Mouse (Mus musculus) cerebellum, adult 2 months (tissue): ENCODE data around the gene Rnaset2b. TPM values are rescaled to one million over a fixed set of nuclear protein-coding genes. Genes with fewer than 3 reads are reported as not detected.
"Not testable (repeated sequence)": the region's sequence is repeated elsewhere in the genome, so short reads cannot be mapped to it uniquely, and the experiment has no call there.

Experiments
- DNase-seq, 2 experiments: peaks; one replicate each; pipeline ENCODE4 v3.0.0; 2021
- H3K27ac ChIP-seq: fragments of 200-500 bp; 2 replicates; pipeline ENCODE4 v1.5.1; 2012; ENCODE audit warnings: low read length, control low read depth, inconsistent platforms; ENCODE audit not compliant: insufficient read depth
- H3K27me3 ChIP-seq: fragments of 200-500 bp; 2 replicates; pipeline ENCODE4 v1.6.1; 2012; ENCODE audit warnings: inconsistent platforms, mild to moderate bottlenecking, low read length, moderate library complexity; ENCODE audit not compliant: control insufficient read depth, insufficient read depth
- H3K4me1 ChIP-seq: fragments of 200-500 bp; 2 replicates; pipeline ENCODE4 v1.6.1; 2011; ENCODE audit warnings: low read length; ENCODE audit not compliant: control insufficient read depth, insufficient read depth
- H3K4me3 ChIP-seq: fragments of 200-500 bp; replicated peaks from 2 replicates; pipeline ENCODE3; 2011; ENCODE audit warnings: mild to moderate bottlenecking, low read depth, low read length, control low read depth; ENCODE audit not compliant: insufficient read depth
- WGBS: fragments of 180-500 bp; shearing (Covaris S2); methylation state at CpG from one replicate; pipeline ENCODE4 v1.1.7; 2018; 5-methylcytosine and 5-hydroxymethylcytosine counted together
- polyA plus RNA-seq: library from polyadenylated mRNA; depleted of rRNA; stranded (reverse); fragments of >200 nt; gene quantifications from 2 replicates; pipeline ENCODE4 v1.2.3, GENCODE M21; 2012; rRNA removed

Gene Rnaset2b
- 77.2 and 83.7 TPM in 2 replicates for polyA plus RNA-seq

GRCm38 (mm10) chr17:6970334-6970733, at the start of gene Rnaset2b:
Gene Rnaset2b, plus strand, starts transcription at chr17:6970634.
- not testable (repeated sequence) for H3K4me3 ChIP-seq, DNase-seq, H3K4me1 ChIP-seq, H3K27ac ChIP-seq, H3K27me3 ChIP-seq
- 100% methylated on average over 1 of the region's 8 CpGs for WGBS

GRCm38 (mm10) chr17:6931625-6932024, 38.8 kb upstream of the Rnaset2b start:
- not testable (repeated sequence) for H3K4me1 ChIP-seq, H3K27ac ChIP-seq, H3K4me3 ChIP-seq, DNase-seq, H3K27me3 ChIP-seq
- 98% methylated on average over 7 of the region's 7 CpGs for WGBS

- H3K27me3 ChIP-seq, H3K27ac ChIP-seq, H3K4me1 ChIP-seq, DNase-seq, H3K4me3 ChIP-seq: not testable (repeated sequence)
- no CpG with 5 or more reads among the region's 4 CpGs for WGBS
Observed at GRCm38 (mm10) chr17:6942560-6942959, 27.9 kb upstream of the Rnaset2b start.

- not testable (repeated sequence) for H3K27me3 ChIP-seq, H3K4me1 ChIP-seq, H3K27ac ChIP-seq, DNase-seq, H3K4me3 ChIP-seq
- no CpG with 5 or more reads among the region's 8 CpGs for WGBS
Observed at GRCm38 (mm10) chr17:6947637-6947983, 22.8 kb upstream of the Rnaset2b start.

- WGBS, result under 1% methylated on average over 71 of the region's 73 CpGs
- not testable (repeated sequence) for H3K4me1 ChIP-seq, H3K27me3 ChIP-seq, H3K27ac ChIP-seq
- peak; percentile 70 to 74 for DNase-seq
- H3K4me3 ChIP-seq, result peak within 1 kb of the TSS; percentile 67
Observed at GRCm38 (mm10) chr17:6947984-6948768, 22.3 kb upstream of the Rnaset2b start, which contains the start of gene Rsph3b. Gene Rsph3b, minus strand, starts transcription at chr17:6948682.

GRCm38 (mm10) chr17:6948769-6949228, 21.6 kb upstream of the Rnaset2b start:
- H3K27ac ChIP-seq, H3K4me1 ChIP-seq, H3K27me3 ChIP-seq, DNase-seq, H3K4me3 ChIP-seq: not testable (repeated sequence)
- WGBS, result 18% methylated on average over 9 of the region's 9 CpGs

- H3K27ac ChIP-seq, H3K4me3 ChIP-seq, H3K27me3 ChIP-seq, H3K4me1 ChIP-seq: not testable (repeated sequence)
- DNase-seq, result peak in 1 of 2 experiments; percentile 30
- 26% methylated on average over 7 of the region's 8 CpGs for WGBS
Observed at GRCm38 (mm10) chr17:6958881-6959280, 11.6 kb upstream of the Rnaset2b start.

- not testable (repeated sequence) for H3K4me1 ChIP-seq, H3K27ac ChIP-seq, H3K4me3 ChIP-seq, DNase-seq, H3K27me3 ChIP-seq
- WGBS, result 41% methylated on average over 5 of the region's 6 CpGs
Observed at GRCm38 (mm10) chr17:6959543-6960259, 10.7 kb upstream of the Rnaset2b start.

GRCm38 (mm10) chr17:6960349-6960748, 10.1 kb upstream of the Rnaset2b start:
- DNase-seq, H3K27me3 ChIP-seq, H3K4me1 ChIP-seq, H3K27ac ChIP-seq, H3K4me3 ChIP-seq: not testable (repeated sequence)
- WGBS, result 1% methylated on average over 12 of the region's 12 CpGs

GRCm38 (mm10) chr17:6960776-6961175, 9.7 kb upstream of the Rnaset2b start, which contains the start of gene Tagap1:
Gene Tagap1, minus strand, starts transcription at chr17:6961156.
- not testable (repeated sequence) for H3K27me3 ChIP-seq, H3K4me1 ChIP-seq, H3K27ac ChIP-seq
- peak within 1 kb of the TSS; percentile 67 for H3K4me3 ChIP-seq
- 1% methylated on average over 33 of the region's 51 CpGs for WGBS
- DNase-seq, result peak; percentile 58 to 79

GRCm38 (mm10) chr17:6961181-6962000, 9.0 kb upstream of the Rnaset2b start:
- H3K27ac ChIP-seq, H3K4me1 ChIP-seq, H3K27me3 ChIP-seq: not testable (repeated sequence)
- peak; percentile 43 to 74 for DNase-seq
- WGBS, result 1% methylated on average over 21 of the region's 48 CpGs
- peak overlapping the region; percentile 62 for H3K4me3 ChIP-seq

GRCm38 (mm10) chr17:6962339-6962738, 8.1 kb upstream of the Rnaset2b start:
- not testable (repeated sequence) for H3K27ac ChIP-seq, H3K4me1 ChIP-seq, H3K4me3 ChIP-seq, DNase-seq, H3K27me3 ChIP-seq
- WGBS, result 60% methylated on average over 3 of the region's 6 CpGs
